Mouse (Mus musculus) liver, adult 2 months (tissue): Measurements from ENCODE around the gene Clpp.

Source experiments
- CTCF ChIP-seq: fragments of 200-500 bp; IDR thresholded peaks from 2 replicates; pipeline ENCODE4 v1.5.1; 2011; ENCODE audit warnings: low read depth, low read length, control low read depth
- POLR2A ChIP-seq: fragments of 200-500 bp; IDR thresholded peaks from 2 replicates; pipeline ENCODE4 v1.6.1; 2011; ENCODE audit warnings: low read length, control low read depth; ENCODE audit not compliant: insufficient read depth; ENCODE audit errors: extremely low read depth

DNA sequence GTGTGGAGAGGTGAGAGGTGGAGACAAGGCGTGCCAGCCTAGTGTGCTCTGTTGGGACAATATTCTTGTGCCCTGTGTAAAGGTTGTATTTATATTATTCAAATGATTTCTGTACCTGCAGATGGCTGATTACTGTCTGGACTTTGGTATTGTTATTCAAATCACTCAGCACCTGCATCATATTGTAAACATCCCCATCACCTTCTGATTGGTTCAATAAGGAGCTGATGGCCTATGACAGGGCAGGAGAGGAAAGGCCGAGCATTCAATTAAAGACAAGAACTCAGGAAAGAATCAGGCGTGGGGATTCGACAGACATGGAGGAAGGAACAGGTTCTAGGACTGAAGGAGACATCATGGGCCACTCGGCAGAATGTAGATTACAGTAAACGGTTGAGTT is 26.5 kb upstream of the Clpp start:
- TF ChIP-seq CTCF = no peak
- no peak for TF ChIP-seq POLR2A
